Mouse (Mus musculus): Measurements from ENCODE around the gene Lpar2. TPM values are rescaled to one million over a fixed set of nuclear protein-coding genes. Genes with fewer than 3 reads are reported as not detected.

Gene Lpar2
- polyA plus RNA-seq, 1 experiment from 2014 or later, result 0.98 TPM

DNA sequence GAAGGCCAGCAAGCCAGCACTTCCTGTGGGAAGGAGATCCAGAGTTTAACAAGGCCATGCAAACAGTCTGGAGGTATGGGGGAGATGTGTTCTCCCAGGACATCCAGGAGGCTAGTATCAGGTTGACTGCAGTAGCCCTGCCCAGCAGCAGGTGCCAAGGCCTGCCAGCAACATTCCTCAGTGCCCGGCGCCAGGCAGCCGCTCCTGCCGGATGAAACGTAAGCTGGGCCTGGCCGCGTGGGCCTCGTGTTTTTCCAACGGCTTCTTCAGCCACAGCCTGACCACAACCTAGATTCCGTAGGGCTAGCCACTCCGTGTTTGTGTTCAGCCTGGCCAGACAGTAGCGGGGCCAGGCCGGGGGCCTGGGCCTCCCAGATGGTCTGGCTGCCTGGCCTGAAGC lies 52.4 kb downstream of the Lpar2 start:
- Histone ChIP-seq H3K4me2 (replicated peaks) (no peak overlapping the region), H3K27ac (no peak overlapping the region), H3K4me1 (0 out of 2 replicates have a peak, but pooled peaks cover 2% of the 10 kb centered on the region), H3K36me3 (no peaks in the 10 kb centered on the region), H3K9ac (no peak overlapping the region), H3K4me3 (no peak overlapping the region), H3K27me3 (peaks cover 41% of the 10 kb centered on the region), H3K9me3 (no peaks in the 10 kb centered on the region)
- 88% methylated on average over 13 of the region's 13 CpGs for WGBS
- ATAC-seq (ENCODE audit: low FRiP score, low read depth), result no peak

DNA sequence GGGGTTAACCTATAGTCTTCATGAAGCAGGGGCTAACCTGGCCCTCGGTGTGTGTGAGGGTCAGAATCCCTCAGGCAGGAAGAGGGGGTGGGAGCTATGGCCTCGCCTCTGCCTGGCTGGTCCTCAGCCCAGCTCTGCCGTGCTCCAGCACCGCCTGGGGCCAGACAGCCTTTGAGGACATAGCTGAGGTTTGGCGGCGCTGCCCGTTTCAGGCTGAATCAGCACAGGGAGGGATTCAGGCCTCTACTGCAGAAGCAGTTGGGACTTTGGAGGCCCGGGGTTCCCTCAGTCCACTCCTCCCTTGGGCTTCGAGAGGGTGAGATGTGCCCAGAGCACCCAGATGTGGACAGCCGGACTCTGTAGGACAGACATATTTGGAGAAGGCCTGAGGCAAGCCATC lies 53.9 kb downstream of the Lpar2 start:
- 48% methylated on average over 10 of the region's 10 CpGs for WGBS
- H3K9me3 ChIP-seq, result no peaks in the 10 kb centered on the region
- no peaks in the 10 kb centered on the region for H3K36me3 ChIP-seq
- no peak for ATAC-seq (ENCODE audit: low FRiP score, low read depth)
- no peak overlapping the region for H3K27ac ChIP-seq
- peaks cover 55% of the 10 kb centered on the region for H3K27me3 ChIP-seq
- H3K4me2 ChIP-seq (replicated peaks), result no peak overlapping the region
- peaks cover 3% of the 10 kb centered on the region; the same call in 1 of the 2 replicates for H3K4me1 ChIP-seq
- no peak overlapping the region for H3K4me3 ChIP-seq
- no peak overlapping the region for H3K9ac ChIP-seq

DNA sequence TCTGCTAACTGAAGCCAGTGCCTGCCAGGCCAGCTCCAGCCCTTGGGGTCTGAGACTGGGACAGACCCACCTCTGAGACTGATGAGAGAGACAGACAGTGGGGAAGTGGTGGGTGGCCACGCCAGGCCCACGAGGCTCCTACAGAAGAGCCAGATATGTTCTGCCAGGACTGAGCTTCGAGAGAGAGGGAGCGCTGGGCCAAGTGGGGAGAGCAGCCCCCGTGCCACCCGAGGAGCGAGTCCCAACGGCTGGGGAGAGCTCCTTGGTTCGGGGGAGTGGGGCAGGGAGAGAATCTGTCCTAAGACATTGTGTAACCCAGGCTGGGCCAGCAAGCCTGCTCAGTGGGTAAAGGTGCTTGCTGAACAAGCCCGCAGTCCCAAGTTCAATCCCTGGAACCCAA lies 54.7 kb downstream of the Lpar2 start:
- Histone ChIP-seq H3K27me3 (peaks cover 64% of the 10 kb centered on the region), H3K4me3 (no peak overlapping the region), H3K4me2 (replicated peaks) (no peak overlapping the region), H3K4me1 (peaks cover 12% of the 10 kb centered on the region), H3K27ac (no peak overlapping the region), H3K36me3 (no peaks in the 10 kb centered on the region), H3K9ac (no peak overlapping the region), H3K9me3 (no peaks in the 10 kb centered on the region)
- WGBS, result 73% methylated on average over 10 of the region's 10 CpGs
- ATAC-seq (ENCODE audit: low FRiP score, low read depth), result no peak

DNA sequence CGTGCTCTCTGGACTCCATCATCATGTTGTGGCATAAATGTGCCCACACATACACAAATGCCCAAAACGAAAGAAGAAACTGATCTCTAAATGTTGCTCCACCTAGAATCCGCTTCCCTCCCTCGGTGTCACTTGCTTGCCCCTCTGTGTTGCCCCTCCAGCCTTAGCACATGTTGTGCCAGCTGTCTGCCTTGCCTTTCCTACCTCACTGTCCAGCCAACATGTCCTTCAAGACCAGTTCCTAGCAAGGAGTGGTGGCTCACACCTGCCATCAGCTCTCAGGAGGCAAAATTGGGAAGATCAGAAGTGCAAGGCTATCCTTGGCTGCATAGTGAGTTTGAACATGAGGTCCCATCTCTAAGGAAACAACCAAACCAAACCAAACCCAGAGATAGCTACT lies 55.2 kb downstream of the Lpar2 start:
- Histone ChIP-seq H3K27ac (no peak overlapping the region), H3K9ac (no peak overlapping the region), H3K36me3 (no peaks in the 10 kb centered on the region), H3K4me3 (no peak overlapping the region), H3K9me3 (no peaks in the 10 kb centered on the region), H3K4me1 (peaks cover 14% of the 10 kb centered on the region), H3K4me2 (replicated peaks) (no peak overlapping the region), H3K27me3 (peaks cover 68% of the 10 kb centered on the region)
- no peak for ATAC-seq (ENCODE audit: low FRiP score, low read depth)
- 79% methylated on average over 4 of the region's 4 CpGs for WGBS

DNA sequence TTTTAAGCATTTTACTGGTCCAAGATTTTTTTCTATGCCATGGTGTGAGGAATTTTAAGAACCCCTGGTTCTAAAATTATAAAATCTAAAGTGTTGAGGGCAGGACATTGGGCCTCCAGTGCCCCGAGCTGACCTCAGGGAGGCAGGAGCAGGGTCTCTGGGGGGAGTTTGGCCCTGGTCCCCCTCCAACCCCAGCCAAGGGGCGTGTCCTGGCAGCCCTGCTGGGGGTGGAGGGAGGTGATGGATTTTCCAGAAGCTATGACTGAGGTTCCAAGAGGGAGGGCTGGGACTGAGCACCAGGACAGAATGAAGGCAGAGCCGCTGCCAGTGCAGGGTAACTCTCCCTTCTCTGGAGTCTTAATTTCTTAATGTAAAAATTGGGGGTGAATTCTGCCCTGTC lies 55.8 kb downstream of the Lpar2 start:
- H3K9me3 ChIP-seq, result no peaks in the 10 kb centered on the region
- no peak overlapping the region for H3K9ac ChIP-seq
- H3K4me3 ChIP-seq, result no peak overlapping the region
- WGBS, result 51% methylated on average over 3 of the region's 3 CpGs
- H3K36me3 ChIP-seq, result no peaks in the 10 kb centered on the region
- peaks cover 14% of the 10 kb centered on the region for H3K4me1 ChIP-seq
- H3K4me2 ChIP-seq (replicated peaks), result no peak overlapping the region
- H3K27ac ChIP-seq, result no peak overlapping the region
- ATAC-seq (ENCODE audit: low FRiP score, low read depth), result no peak
- peaks cover 74% of the 10 kb centered on the region for H3K27me3 ChIP-seq

DNA sequence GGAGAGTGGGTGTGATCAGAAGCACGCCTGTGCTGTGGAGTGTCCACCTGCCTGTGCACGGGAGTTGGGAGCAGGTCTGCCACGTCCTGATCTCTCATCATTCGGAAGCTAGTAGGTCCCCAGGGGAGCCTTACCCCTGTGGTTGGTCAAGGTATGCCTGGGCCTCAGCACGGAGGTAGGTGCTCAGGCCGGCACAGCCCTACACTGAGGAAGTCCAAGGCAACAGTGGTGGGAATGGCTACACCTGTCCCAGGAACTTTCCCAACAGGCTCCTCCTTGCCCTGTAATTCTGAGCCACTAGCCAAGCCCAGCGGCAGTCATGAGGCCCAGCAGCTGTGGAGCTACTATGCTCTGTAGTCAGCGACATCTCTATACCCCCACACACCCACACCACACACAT lies 57.4 kb downstream of the Lpar2 start:
- 60% methylated on average over 8 of the region's 8 CpGs for WGBS
- Histone ChIP-seq H3K27ac (no peak overlapping the region), H3K4me2 (replicated peaks) (no peak overlapping the region), H3K27me3 (peaks cover 91% of the 10 kb centered on the region), H3K4me3 (no peak overlapping the region), H3K9me3 (no peaks in the 10 kb centered on the region), H3K4me1 (peaks cover 12% of the 10 kb centered on the region), H3K36me3 (no peaks in the 10 kb centered on the region), H3K9ac (no peak overlapping the region)
- no peak for ATAC-seq (ENCODE audit: low FRiP score, low read depth)

Other genes with a start within 250 kb of the Lpar2 start
- 31.1 TPM in 2 replicates for gene Zfp868, start 196.9 kb upstream of the Lpar2 start, polyA plus RNA-seq (2015; fragmentation: Nextera tagmentation; extraction: Ambion mirVana)
- 2.6 and 2.9 TPM in 2 replicates for gene Zfp964, start 167.9 kb upstream of the Lpar2 start, polyA plus RNA-seq (2015; fragmentation: Nextera tagmentation; extraction: Ambion mirVana)
- 33.5 and 34.2 TPM in 2 replicates for gene Zfp869, start 111.7 kb upstream of the Lpar2 start, polyA plus RNA-seq (2015; fragmentation: Nextera tagmentation; extraction: Ambion mirVana)
- 7.7 and 8.1 TPM in 2 replicates for gene Zfp963, start 72.5 kb upstream of the Lpar2 start, polyA plus RNA-seq (2015; fragmentation: Nextera tagmentation; extraction: Ambion mirVana)
- gene Gm20422, start 47.5 kb upstream of the Lpar2 start, polyA plus RNA-seq (2015; fragmentation: Nextera tagmentation; extraction: Ambion mirVana), result 0.19 TPM in 1 of 2 replicates, not detected in the other
- gene Atp13a1, start 31.3 kb upstream of the Lpar2 start, polyA plus RNA-seq (2015; fragmentation: Nextera tagmentation; extraction: Ambion mirVana), result 48.6 and 52.7 TPM in 2 replicates
- gene Zfp866, start 31.3 kb upstream of the Lpar2 start, polyA plus RNA-seq (2015; fragmentation: Nextera tagmentation; extraction: Ambion mirVana), result 38.2 and 38.7 TPM in 2 replicates
- 7.3 and 9.0 TPM in 2 replicates for gene Gmip, start 13.8 kb upstream of the Lpar2 start, polyA plus RNA-seq (2015; fragmentation: Nextera tagmentation; extraction: Ambion mirVana)
- gene Pbx4, start 10.1 kb downstream of the Lpar2 start, polyA plus RNA-seq (2015; fragmentation: Nextera tagmentation; extraction: Ambion mirVana), result 8.5 and 8.7 TPM in 2 replicates
- 1.2 and 1.6 TPM in 2 replicates for gene Cilp2, start 65.3 kb downstream of the Lpar2 start, polyA plus RNA-seq (2015; fragmentation: Nextera tagmentation; extraction: Ambion mirVana)
- 4.3 TPM in 2 replicates for gene Tssk6, start 79.8 kb downstream of the Lpar2 start, polyA plus RNA-seq (2015; fragmentation: Nextera tagmentation; extraction: Ambion mirVana)
- 173 and 181 TPM in 2 replicates for gene Ndufa13, start 80.1 kb downstream of the Lpar2 start, polyA plus RNA-seq (2015; fragmentation: Nextera tagmentation; extraction: Ambion mirVana)
- gene Yjefn3, start 80.3 kb downstream of the Lpar2 start, polyA plus RNA-seq (2015; fragmentation: Nextera tagmentation; extraction: Ambion mirVana), result 4.2 and 6.6 TPM in 2 replicates
- 37.7 and 40.7 TPM in 2 replicates for gene Gatad2a, start 174.0 kb downstream of the Lpar2 start, polyA plus RNA-seq (2015; fragmentation: Nextera tagmentation; extraction: Ambion mirVana)
- 59.5 and 62.8 TPM in 2 replicates for gene Mau2, start 220.3 kb downstream of the Lpar2 start, polyA plus RNA-seq (2015; fragmentation: Nextera tagmentation; extraction: Ambion mirVana)
- gene Sugp1, start 220.4 kb downstream of the Lpar2 start, polyA plus RNA-seq (2015; fragmentation: Nextera tagmentation; extraction: Ambion mirVana), result 54.5 and 58.5 TPM in 2 replicates